Mouse (Mus musculus): Measurements from ENCODE around the gene Ube2g2.

Gene Ube2g2

DNA sequence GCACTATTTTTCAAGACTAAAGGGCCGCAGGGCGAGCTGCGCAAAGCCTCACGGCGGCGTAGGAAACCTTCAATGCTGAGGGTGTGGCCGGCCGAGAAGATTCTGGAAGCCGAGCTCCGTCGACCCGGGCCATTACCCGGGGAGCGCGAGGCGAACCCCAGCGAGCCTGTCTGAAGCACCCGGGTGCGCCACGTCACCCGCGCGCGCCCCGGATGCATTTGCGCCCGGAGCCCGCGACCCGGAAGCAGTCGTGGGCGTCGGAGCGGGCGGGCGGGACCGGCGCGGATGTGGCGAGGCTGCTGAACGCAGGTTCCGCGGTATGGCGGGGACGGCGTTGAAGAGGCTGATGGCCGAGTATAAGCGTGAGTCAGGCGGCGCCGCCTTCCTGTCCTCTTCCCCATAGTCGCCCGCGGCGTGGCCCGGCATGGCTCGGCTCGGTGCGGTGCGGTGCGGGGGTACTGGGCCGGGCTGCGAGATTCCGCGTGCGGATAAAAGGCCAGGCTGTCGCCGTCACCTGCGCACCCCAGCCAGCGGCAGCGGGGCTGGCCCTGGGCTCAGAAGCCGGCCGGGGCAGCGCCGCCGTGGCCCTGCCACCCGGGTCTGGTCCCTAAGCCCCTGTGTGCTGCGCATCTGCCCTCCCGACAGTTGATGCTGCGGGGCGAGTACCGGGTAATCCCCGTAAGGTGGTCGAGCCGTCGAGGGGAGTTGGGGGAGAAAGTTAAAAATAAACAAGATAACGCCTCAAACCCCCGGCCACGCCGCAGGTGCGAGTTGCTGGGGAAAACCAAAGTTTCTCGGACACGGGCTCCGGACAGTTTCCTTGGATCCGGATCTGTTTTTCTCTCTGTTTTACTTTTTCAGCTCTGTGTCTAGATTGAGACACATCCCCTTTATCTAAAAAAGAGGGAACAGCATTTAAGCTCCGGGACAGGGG is at the start of gene Ube2g2:
Gene Ube2g2, plus strand, starts transcription at position 221 of the 934 bp plus-strand sequence.
- peak within 1 kb of the TSS; percentile 96 for H3K4me3 ChIP-seq (replicated peaks; ENCODE audit: low read length)
- H3K4me1 ChIP-seq (replicated peaks; ENCODE audit: low read depth, low read length): peaks cover 51% of the 10 kb centered on the region
- H3K9me3 ChIP-seq (ENCODE audit: low read length): no peaks in the 10 kb centered on the region
- H3K27me3 ChIP-seq (ENCODE audit: insufficient read depth, low read length): no peaks in the 10 kb centered on the region
- TF ChIP-seq NANOG (IDR thresholded peaks at IDR 0.05; ENCODE audit: borderline replicate concordance, low read length) (no peak), POU5F1 (IDR thresholded peaks at IDR 0.05; ENCODE audit: borderline replicate concordance, low read length) (no peak), CTCF (conservative IDR thresholded peaks at IDR 0.05; ENCODE audit: low read length) (no peak)
- peaks cover 59% of the 10 kb centered on the region for H3K36me3 ChIP-seq (ENCODE audit: insufficient read depth, low read length)

DNA sequence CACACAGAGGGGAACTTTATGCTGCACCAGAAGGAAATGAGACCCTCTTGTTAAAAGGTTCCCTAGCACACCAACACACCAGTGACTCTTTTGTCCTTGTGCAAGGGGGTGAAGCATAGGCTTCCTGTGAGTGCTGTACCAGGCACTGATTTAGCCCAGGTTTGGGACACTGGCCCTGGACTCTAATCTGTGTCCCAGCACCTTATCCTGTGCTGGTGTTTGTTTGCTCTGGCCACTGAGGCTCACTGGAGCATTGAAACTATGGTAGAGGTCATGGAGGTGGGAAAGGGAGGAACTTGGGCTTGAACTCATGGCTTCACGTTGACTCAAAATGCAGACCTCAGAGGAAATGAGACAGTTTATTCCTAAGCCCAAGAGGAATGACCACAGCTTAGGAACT is 48.9 kb upstream of the Ube2g2 start:
- H3K4me1 ChIP-seq (replicated peaks; ENCODE audit: low read depth, low read length): peaks cover 60% of the 10 kb centered on the region
- H3K27me3 ChIP-seq (ENCODE audit: insufficient read depth, low read length): no peaks in the 10 kb centered on the region
- H3K4me3 ChIP-seq (replicated peaks; ENCODE audit: low read length): peak overlapping the region; percentile 43; the same call in 1 of the 2 replicates
- 0 out of 2 replicates have a peak, but pooled peaks cover 2% of the 10 kb centered on the region for H3K9me3 ChIP-seq (ENCODE audit: low read length)
- no peaks in the 10 kb centered on the region for H3K36me3 ChIP-seq (ENCODE audit: insufficient read depth, low read length)
- TF ChIP-seq NANOG (IDR thresholded peaks at IDR 0.05; ENCODE audit: borderline replicate concordance, low read length) (no peak), POU5F1 (IDR thresholded peaks at IDR 0.05; ENCODE audit: borderline replicate concordance, low read length) (no peak), CTCF (conservative IDR thresholded peaks at IDR 0.05; ENCODE audit: low read length) (no peak; the same call in 1 of the 2 replicates)

DNA sequence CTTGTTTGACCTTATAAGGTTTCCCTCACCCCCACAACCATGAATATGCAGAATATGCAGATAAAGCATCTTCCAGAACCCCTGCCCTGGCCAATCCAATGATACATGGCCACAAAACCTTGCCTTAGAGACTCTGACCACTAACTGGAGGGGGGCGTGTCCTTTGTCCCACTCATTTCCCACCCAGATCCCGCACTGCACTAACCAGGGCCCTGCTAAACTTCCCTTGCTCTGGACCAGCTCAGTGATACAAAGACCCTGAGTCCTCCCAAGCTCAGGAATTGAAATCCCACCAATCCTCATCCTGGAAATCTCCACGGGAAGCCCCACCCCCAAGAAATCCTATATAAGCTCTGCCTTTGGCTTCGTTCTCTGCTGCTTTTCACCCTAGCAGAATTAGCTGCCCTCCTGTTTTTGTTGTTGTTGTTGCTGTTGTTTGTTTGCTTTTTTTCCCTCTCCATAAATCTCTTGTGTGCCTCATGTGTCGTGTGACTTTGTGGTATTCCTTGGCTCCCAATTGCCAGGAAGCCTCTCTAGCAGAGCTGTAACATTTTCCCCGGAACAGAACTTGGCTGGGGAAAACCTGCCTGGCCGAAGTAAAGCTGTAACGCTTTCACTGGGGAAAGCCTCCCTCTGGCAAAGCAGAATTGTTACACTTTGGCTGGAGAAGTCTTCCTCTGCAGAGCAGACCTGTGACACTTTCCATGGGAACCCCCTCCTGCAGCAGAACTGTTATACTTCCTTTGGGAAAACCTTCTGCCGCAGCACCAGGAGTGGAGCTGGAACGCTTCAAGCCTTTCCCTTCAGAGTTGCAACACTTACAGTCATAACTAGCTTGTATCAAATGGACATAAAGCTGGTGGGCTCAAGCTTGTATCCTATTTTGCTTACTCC is 41.8 kb upstream of the Ube2g2 start:
- Histone ChIP-seq H3K27me3 (ENCODE audit: insufficient read depth, low read length) (no peaks in the 10 kb centered on the region), H3K4me1 (replicated peaks; ENCODE audit: low read depth, low read length) (peaks cover 46% of the 10 kb centered on the region), H3K9me3 (ENCODE audit: low read length) (no peaks in the 10 kb centered on the region), H3K4me3 (replicated peaks; ENCODE audit: low read length) (0 out of 2 replicates have a peak overlapping the region, but pooled peaks have one; percentile 94), H3K36me3 (ENCODE audit: insufficient read depth, low read length) (peaks cover 13% of the 10 kb centered on the region)
- no peak for TF ChIP-seq CTCF (conservative IDR thresholded peaks at IDR 0.05; ENCODE audit: low read length)
- peak; percentile 61; the same call in 1 of the 2 replicates for TF ChIP-seq POU5F1 (IDR thresholded peaks at IDR 0.05; ENCODE audit: borderline replicate concordance, low read length)

DNA sequence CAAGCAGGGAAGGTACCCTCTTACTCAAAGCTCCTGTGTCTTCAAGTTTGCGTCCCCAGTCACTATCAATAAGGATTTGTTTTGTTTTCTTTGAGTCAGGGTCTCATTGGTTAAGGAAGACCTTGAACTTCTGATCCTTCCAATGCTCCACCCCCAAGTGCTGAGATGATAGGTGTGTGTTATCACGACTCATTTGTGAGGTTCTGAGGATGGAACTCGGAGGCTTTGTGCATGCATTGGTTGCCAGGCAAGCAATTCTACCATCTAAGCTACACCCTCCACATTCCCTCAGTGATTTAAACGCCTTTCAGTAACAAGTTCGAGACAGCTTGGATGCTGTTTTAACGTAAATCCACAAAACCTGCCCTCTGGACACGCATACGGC is 41.1 kb upstream of the Ube2g2 start:
- Histone ChIP-seq H3K4me1 (replicated peaks; ENCODE audit: low read depth, low read length) (peaks cover 52% of the 10 kb centered on the region), H3K9me3 (ENCODE audit: low read length) (no peaks in the 10 kb centered on the region), H3K36me3 (ENCODE audit: insufficient read depth, low read length) (peaks cover 19% of the 10 kb centered on the region), H3K4me3 (replicated peaks; ENCODE audit: low read length) (peak overlapping the region; percentile 94), H3K27me3 (ENCODE audit: insufficient read depth, low read length) (no peaks in the 10 kb centered on the region)
- TF ChIP-seq POU5F1 (IDR thresholded peaks at IDR 0.05; ENCODE audit: borderline replicate concordance, low read length): no peak
- no peak for TF ChIP-seq NANOG (IDR thresholded peaks at IDR 0.05; ENCODE audit: borderline replicate concordance, low read length)
- TF ChIP-seq CTCF (conservative IDR thresholded peaks at IDR 0.05; ENCODE audit: low read length): no peak

DNA sequence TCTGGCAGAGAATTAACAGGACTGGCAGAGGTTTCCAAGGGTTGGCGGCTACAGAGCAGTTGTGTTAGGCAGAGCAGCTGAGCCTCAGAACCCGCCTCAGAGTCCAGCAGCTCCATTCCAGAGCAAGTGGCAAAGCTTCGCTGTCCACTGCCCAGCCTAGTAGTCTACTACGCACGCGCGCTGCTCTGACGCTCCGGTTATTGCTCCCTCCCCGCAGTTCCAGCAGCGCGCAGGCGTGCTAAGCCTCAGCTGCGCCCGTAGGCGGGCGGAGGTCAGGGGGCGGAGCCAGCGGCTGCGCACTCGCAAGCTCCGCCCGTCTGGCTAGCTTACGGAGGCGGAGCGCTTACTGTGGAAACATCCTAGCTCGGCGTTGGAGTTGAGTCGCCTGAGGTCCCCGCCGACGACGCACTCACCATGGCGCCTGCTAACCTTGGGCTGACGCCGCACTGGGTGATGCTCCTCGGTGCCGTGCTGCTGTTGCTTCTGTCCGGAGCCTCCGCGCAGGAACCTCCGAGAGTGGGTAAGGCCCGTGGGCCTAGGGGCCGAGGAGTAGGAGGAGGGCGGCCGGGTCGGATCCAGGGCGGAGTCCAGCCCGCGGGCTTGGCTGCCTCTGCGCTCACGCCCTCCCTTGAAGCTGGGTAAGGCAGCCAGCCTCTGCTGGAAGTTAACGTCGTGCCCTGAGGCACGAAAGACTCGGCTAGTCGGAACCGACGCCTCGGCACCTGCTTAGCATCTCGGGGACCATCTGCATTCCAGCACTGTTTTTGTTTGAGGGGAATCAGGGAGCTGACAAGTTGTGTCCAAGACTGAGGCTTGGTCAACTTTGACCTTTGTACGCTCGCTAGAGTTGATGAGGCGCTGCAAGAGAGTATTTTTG is 40.4 kb upstream of the Ube2g2 start, which contains the start of gene Pttg1ip:
Gene Pttg1ip, plus strand, starts transcription at position 313 of the 877 bp plus-strand sequence.
- Histone ChIP-seq H3K36me3 (ENCODE audit: insufficient read depth, low read length) (peaks cover 26% of the 10 kb centered on the region), H3K4me1 (replicated peaks; ENCODE audit: low read depth, low read length) (peaks cover 58% of the 10 kb centered on the region), H3K4me3 (replicated peaks; ENCODE audit: low read length) (peak within 1 kb of the TSS; percentile 94), H3K9me3 (ENCODE audit: low read length) (no peaks in the 10 kb centered on the region), H3K27me3 (ENCODE audit: insufficient read depth, low read length) (no peaks in the 10 kb centered on the region)
- TF ChIP-seq NANOG (IDR thresholded peaks at IDR 0.05; ENCODE audit: borderline replicate concordance, low read length) (no peak), POU5F1 (IDR thresholded peaks at IDR 0.05; ENCODE audit: borderline replicate concordance, low read length) (no peak), CTCF (conservative IDR thresholded peaks at IDR 0.05; ENCODE audit: low read length) (no peak)

DNA sequence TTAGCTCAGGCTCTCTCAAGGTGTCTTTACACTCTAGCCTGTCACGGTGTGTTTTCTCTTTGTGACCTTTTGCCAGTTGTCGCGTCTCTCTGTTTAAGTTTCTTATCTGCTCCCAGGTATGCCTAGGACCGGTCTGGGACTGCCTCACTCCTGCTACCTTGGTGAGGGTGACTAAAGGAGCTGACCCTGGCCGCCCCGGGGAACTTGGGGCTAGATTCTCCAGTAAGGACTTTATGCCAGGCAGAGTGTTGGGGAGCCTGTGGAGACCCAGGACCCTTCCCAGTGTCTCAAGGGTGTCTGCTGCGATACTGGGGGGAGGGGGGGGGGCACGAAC is 39.8 kb upstream of the Ube2g2 start:
- Histone ChIP-seq H3K4me1 (replicated peaks; ENCODE audit: low read depth, low read length) (peaks cover 64% of the 10 kb centered on the region), H3K36me3 (ENCODE audit: insufficient read depth, low read length) (peaks cover 32% of the 10 kb centered on the region), H3K27me3 (ENCODE audit: insufficient read depth, low read length) (no peaks in the 10 kb centered on the region), H3K9me3 (ENCODE audit: low read length) (no peaks in the 10 kb centered on the region), H3K4me3 (replicated peaks; ENCODE audit: low read length) (peak overlapping the region; percentile 94)
- TF ChIP-seq NANOG (IDR thresholded peaks at IDR 0.05; ENCODE audit: borderline replicate concordance, low read length): no peak
- no peak for TF ChIP-seq CTCF (conservative IDR thresholded peaks at IDR 0.05; ENCODE audit: low read length)

DNA sequence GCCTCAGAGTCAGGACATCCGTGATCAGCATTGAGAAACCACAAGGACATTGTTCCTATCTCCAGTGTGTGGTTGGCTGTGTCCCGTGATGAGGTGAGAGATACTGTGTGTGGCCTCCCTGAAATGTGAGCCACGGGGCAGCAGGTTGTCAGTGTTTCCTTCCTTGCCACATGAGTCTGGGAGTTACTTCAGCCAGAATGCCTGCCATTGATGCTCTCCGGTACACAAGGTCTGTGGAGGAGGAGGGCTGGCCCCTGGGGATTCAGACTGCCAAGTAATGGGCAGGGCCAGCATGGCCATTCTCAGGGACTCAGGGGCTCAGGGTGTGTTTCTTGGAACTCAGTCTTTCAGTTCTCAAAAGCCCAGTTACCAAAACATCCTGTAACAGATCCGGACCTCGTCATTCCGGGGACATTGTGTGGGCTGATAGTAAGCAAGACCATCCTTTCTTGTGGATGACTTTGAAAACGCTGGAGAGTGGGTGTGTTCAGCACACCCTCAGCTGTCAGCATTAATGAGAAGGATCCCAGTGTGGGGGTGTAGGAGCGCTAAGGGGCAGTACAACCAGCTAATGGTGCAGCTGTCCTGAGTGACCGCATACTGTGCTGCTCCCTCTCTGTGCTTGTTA is 38.2 kb upstream of the Ube2g2 start:
- no peak for TF ChIP-seq NANOG (IDR thresholded peaks at IDR 0.05; ENCODE audit: borderline replicate concordance, low read length)
- no peak for TF ChIP-seq POU5F1 (IDR thresholded peaks at IDR 0.05; ENCODE audit: borderline replicate concordance, low read length)
- TF ChIP-seq CTCF (conservative IDR thresholded peaks at IDR 0.05; ENCODE audit: low read length): no peak
- Histone ChIP-seq H3K36me3 (ENCODE audit: insufficient read depth, low read length) (peaks cover 48% of the 10 kb centered on the region), H3K27me3 (ENCODE audit: insufficient read depth, low read length) (no peaks in the 10 kb centered on the region), H3K9me3 (ENCODE audit: low read length) (no peaks in the 10 kb centered on the region), H3K4me3 (replicated peaks; ENCODE audit: low read length) (peak overlapping the region; percentile 94), H3K4me1 (replicated peaks; ENCODE audit: low read depth, low read length) (peaks cover 81% of the 10 kb centered on the region)
